Mouse (Mus musculus): ENCODE data around the gene Cyth3. TPM values are rescaled to one million over a fixed set of nuclear protein-coding genes. Genes with fewer than 3 reads are reported as not detected.

Cyth3 gene
- total RNA-seq, 2 experiments from 2014 or later, result 40.8 to 49.8 TPM

- DNase-seq (ENCODE audit: extremely low spot score in 1 of 2, low spot score in 1 of 2), result no peak
Measured at GRCm38 (mm10) chr5:143614519-143614918, 7.7 kb upstream of the Cyth3 start.

GRCm38 (mm10) chr5:143615353-143615752 is 6.9 kb upstream of the Cyth3 start:
- no peak for DNase-seq (ENCODE audit: extremely low spot score in 1 of 2, low spot score in 1 of 2)

GRCm38 (mm10) chr5:143616116-143616515 is 6.1 kb upstream of the Cyth3 start:
- DNase-seq (ENCODE audit: extremely low spot score in 1 of 2, low spot score in 1 of 2), result no peak

GRCm38 (mm10) chr5:143616657-143617329 is 5.5 kb upstream of the Cyth3 start:
- no peak for DNase-seq (ENCODE audit: extremely low spot score in 1 of 2, low spot score in 1 of 2)

- no peak for DNase-seq (ENCODE audit: extremely low spot score in 1 of 2, low spot score in 1 of 2)
Measured at GRCm38 (mm10) chr5:143617487-143618209, 4.6 kb upstream of the Cyth3 start.

- DNase-seq (ENCODE audit: extremely low spot score in 1 of 2, low spot score in 1 of 2), result no peak
Measured at GRCm38 (mm10) chr5:143618585-143618984, 3.7 kb upstream of the Cyth3 start.

GRCm38 (mm10) chr5:143620196-143620595 is 2.1 kb upstream of the Cyth3 start:
- DNase-seq (ENCODE audit: extremely low spot score in 1 of 2, low spot score in 1 of 2), result no peak

- peak in 1 of 2 experiments; percentile 38 for DNase-seq (ENCODE audit: extremely low spot score in 1 of 2, low spot score in 1 of 2)
Measured at GRCm38 (mm10) chr5:143620941-143621340, 1.3 kb upstream of the Cyth3 start.

- DNase-seq (ENCODE audit: extremely low spot score in 1 of 2, low spot score in 1 of 2), result peak in 1 of 2 experiments; percentile 23
Measured at GRCm38 (mm10) chr5:143622623-143623150, 440 bp downstream of the Cyth3 start.

GRCm38 (mm10) chr5:143623356-143624295 is 1.4 kb downstream of the Cyth3 start:
- no peak for DNase-seq (ENCODE audit: extremely low spot score in 1 of 2, low spot score in 1 of 2)

- no peak for DNase-seq (ENCODE audit: extremely low spot score in 1 of 2, low spot score in 1 of 2)
Measured at GRCm38 (mm10) chr5:143624449-143624848, 2.2 kb downstream of the Cyth3 start.

- no peak for DNase-seq (ENCODE audit: extremely low spot score in 1 of 2, low spot score in 1 of 2)
Measured at GRCm38 (mm10) chr5:143625497-143625896, 3.2 kb downstream of the Cyth3 start.

- DNase-seq (ENCODE audit: extremely low spot score in 1 of 2, low spot score in 1 of 2), result no peak
Measured at GRCm38 (mm10) chr5:143625940-143626588, 3.8 kb downstream of the Cyth3 start.

- DNase-seq (ENCODE audit: extremely low spot score in 1 of 2, low spot score in 1 of 2), result no peak
Measured at GRCm38 (mm10) chr5:143627507-143627906, 5.3 kb downstream of the Cyth3 start.

GRCm38 (mm10) chr5:143627926-143628325 is 5.7 kb downstream of the Cyth3 start:
- DNase-seq (ENCODE audit: extremely low spot score in 1 of 2, low spot score in 1 of 2), result no peak

GRCm38 (mm10) chr5:143629686-143630085 is 7.4 kb downstream of the Cyth3 start:
- DNase-seq (ENCODE audit: extremely low spot score in 1 of 2, low spot score in 1 of 2), result no peak

- DNase-seq (ENCODE audit: extremely low spot score in 1 of 2, low spot score in 1 of 2), result no peak
Measured at GRCm38 (mm10) chr5:143630214-143630613, 8.0 kb downstream of the Cyth3 start.

GRCm38 (mm10) chr5:143630738-143631137 is 8.5 kb downstream of the Cyth3 start:
- no peak for DNase-seq (ENCODE audit: extremely low spot score in 1 of 2, low spot score in 1 of 2)

GRCm38 (mm10) chr5:143631559-143631958 is 9.3 kb downstream of the Cyth3 start:
- DNase-seq (ENCODE audit: extremely low spot score in 1 of 2, low spot score in 1 of 2), result no peak
